21 mouse cellular contexts compared by ENCODE assay signal in the genomic region with DNA sequence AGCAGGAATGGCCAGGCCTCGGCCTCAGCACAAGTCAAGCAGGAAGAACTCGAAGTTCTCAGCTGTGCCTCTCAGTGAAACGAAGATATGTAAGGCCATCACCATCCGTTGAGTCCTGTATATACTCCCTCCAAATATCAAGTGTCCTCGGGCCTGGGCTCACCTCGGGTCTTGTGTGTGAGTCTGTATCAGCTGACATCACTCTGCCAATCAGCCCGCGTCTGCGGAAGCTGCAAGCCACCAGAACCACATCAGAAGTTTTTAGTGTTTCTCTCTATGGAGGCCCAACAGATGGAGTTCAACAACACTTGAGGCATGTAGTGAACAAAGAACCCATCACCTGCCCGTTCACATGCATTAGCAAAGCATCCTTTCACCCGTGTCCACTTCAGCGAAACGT. TPM values are rescaled to one million over a fixed set of nuclear protein-coding genes. Genes with fewer than 3 reads are reported as not detected.
DNase-seq lines count a peak whose midpoint lies in the region; ATAC-seq and TF ChIP-seq lines count a peak whose summit lies in the region.
"Had no signal": no experiment of that assay in that cellular context is flagged by ENCODE, and none has a peak within 500 bp of the region (broad histone marks: within the 10 kb centered on the region; RNA-seq: fewer than 3 reads in every experiment).

No protein-coding gene starts in this region.

- no peak overlapping the region for H3K4me2 ChIP-seq in limb, embryonic 15.5 days
- H3K4me2 ChIP-seq: embryonic facial prominence, embryonic 13.5 days; hindbrain, embryonic 12.5 days; intestine, embryonic 15.5 days; kidney, embryonic 15.5 days; midbrain, embryonic 11.5 days; neural tube, embryonic 13.5 days had no signal

- H3K27ac ChIP-seq in limb, embryonic 15.5 days, result no peak overlapping the region
- H3K27ac ChIP-seq in limb, embryonic 10.5 days, result no peak overlapping the region
- no peak overlapping the region for H3K27ac ChIP-seq in kidney, adult 2 months (ENCODE audit: insufficient read depth, low read depth, low read length)
- H3K27ac ChIP-seq: embryonic facial prominence, embryonic 13.5 days; heart, embryonic 10.5 days; hindbrain, embryonic 12.5 days; intestine, embryonic 15.5 days; kidney, embryonic 15.5 days; limb, embryonic 13.5 days; liver, embryonic 14.5 days; macrophage; neural tube, embryonic 13.5 days had no signal

- H3K36me3 ChIP-seq in limb, embryonic 15.5 days, result peaks cover 39% of the 10 kb centered on the region
- peaks cover 46% of the 10 kb centered on the region for H3K36me3 ChIP-seq in limb, embryonic 10.5 days
- peaks cover 14% of the 10 kb centered on the region for H3K36me3 ChIP-seq in kidney, adult 2 months (ENCODE audit: control insufficient read depth, insufficient read depth, low read length)

- no peak for TF ChIP-seq POLR2A in kidney, adult 2 months (IDR thresholded peaks at IDR 0.05; ENCODE audit: low read depth, low read length)

- no peak overlapping the region for H3K4me3 ChIP-seq in limb, embryonic 15.5 days
- H3K4me3 ChIP-seq in limb, embryonic 10.5 days, result no peak overlapping the region
- H3K4me3 ChIP-seq in kidney, adult 2 months (ENCODE audit: insufficient read depth, low read depth, low read length), result no peak overlapping the region
- H3K4me3 ChIP-seq: embryonic facial prominence, embryonic 13.5 days; heart, embryonic 10.5 days; hindbrain, embryonic 12.5 days; intestine, embryonic 15.5 days; kidney, embryonic 15.5 days; limb, embryonic 13.5 days; neural tube, embryonic 13.5 days had no signal

- DNase-seq in limb, embryonic 10.5 days (ENCODE audit: low spot score), result no peak
- DNase-seq in T-cell, adult 2 months (ENCODE audit: low spot score), result peak; percentile 71
- DNase-seq in thymus, adult 18-20 months, result peak; percentile 37 to 61
- DNase-seq in thymus, postnatal 4 days, result peak; percentile 60
- DNase-seq in kidney, adult 2 months, result no peak
- DNase-seq: adrenal gland, postnatal 14 days; cerebellum, adult 11-12 months; cerebellum, postnatal 14 days; gastrocnemius, postnatal 36 days had no signal

- 76% methylated on average over 13 of the region's 13 CpGs for WGBS in limb, embryonic 15.5 days
- 91% methylated on average over 13 of the region's 13 CpGs for WGBS in limb, embryonic 10.5 days
- WGBS in kidney, adult 2 months, result 65% methylated on average over 13 of the region's 13 CpGs

- no peak overlapping the region for H3K9ac ChIP-seq in limb, embryonic 15.5 days
- H3K9ac ChIP-seq: embryonic facial prominence, embryonic 13.5 days; hindbrain, embryonic 12.5 days; intestine, embryonic 15.5 days; kidney, embryonic 15.5 days; limb, embryonic 13.5 days; liver, embryonic 14.5 days; neural tube, embryonic 13.5 days had no signal

- no peaks in the 10 kb centered on the region for H3K9me3 ChIP-seq in limb, embryonic 15.5 days
- H3K9me3 ChIP-seq in limb, embryonic 10.5 days (replicated peaks), result no peaks in the 10 kb centered on the region
- H3K9me3 ChIP-seq: embryonic facial prominence, embryonic 13.5 days; heart, embryonic 10.5 days; hindbrain, embryonic 12.5 days; intestine, embryonic 15.5 days; kidney, embryonic 15.5 days; limb, embryonic 13.5 days; neural tube, embryonic 13.5 days had no signal

- no peaks in the 10 kb centered on the region for H3K27me3 ChIP-seq in limb, embryonic 15.5 days
- no peaks in the 10 kb centered on the region for H3K27me3 ChIP-seq in limb, embryonic 10.5 days (ENCODE audit: low read depth, poor library complexity, severe bottlenecking)
- no peaks in the 10 kb centered on the region for H3K27me3 ChIP-seq in kidney, adult 2 months (replicated peaks; ENCODE audit: control insufficient read depth, insufficient read depth, low read length)
- H3K27me3 ChIP-seq: embryonic facial prominence, embryonic 13.5 days; hindbrain, embryonic 12.5 days; intestine, embryonic 15.5 days; kidney, embryonic 15.5 days; limb, embryonic 13.5 days; neural tube, embryonic 13.5 days had no signal

- H3K4me1 ChIP-seq in limb, embryonic 15.5 days, result peaks cover 13% of the 10 kb centered on the region
- no peaks in the 10 kb centered on the region for H3K4me1 ChIP-seq in limb, embryonic 10.5 days
- H3K4me1 ChIP-seq in kidney, adult 2 months (ENCODE audit: control insufficient read depth, insufficient read depth, low read length), result no peaks in the 10 kb centered on the region
- H3K4me1 ChIP-seq: embryonic facial prominence, embryonic 13.5 days; hindbrain, embryonic 12.5 days; intestine, embryonic 15.5 days; kidney, embryonic 15.5 days; neural tube, embryonic 13.5 days had no signal

- no peak for TF ChIP-seq CTCF in kidney, adult 2 months (conservative IDR thresholded peaks at IDR 0.05; ENCODE audit: insufficient read depth, insufficient read length, low read depth, low read length)

- 0 out of 2 replicates have a peak, but pooled peaks have one; percentile 43 for ATAC-seq in limb, embryonic 15.5 days (ENCODE audit: insufficient number of reproducible peaks, low FRiP score, low TSS enrichment, low read depth)
- ATAC-seq in cerebellum, adult (ENCODE audit: insufficient number of reproducible peaks, low FRiP score, low TSS enrichment), result no peak
- ATAC-seq: intestine, embryonic 15.5 days had no signal

RNA-seq across cellular contexts. Expression of gene Il6st, which starts 43.8 kb away (rescaled TPM):
- 39.5 and 40.2 TPM in 2 replicates for polyA plus RNA-seq in limb, embryonic 15.5 days (2015; fragmentation: Nextera tagmentation; extraction: Ambion mirVana)
- polyA plus RNA-seq in limb, embryonic 10.5 days (2016; fragmentation: Nextera tagmentation; extraction: Ambion mirVana), result 16.1 and 21.3 TPM in 2 replicates
- polyA plus RNA-seq in kidney, adult 2 months (2012; rRNA removed), result 30.9 and 33.6 TPM in 2 replicates

Comparison
In these comparisons a context has a peak if more than half of its experiments do, and no peak if none do; other contexts are left out.
1. DNase-seq: peak in T-cell, adult 2 months (single experiment), thymus, adult 18-20 months (2 of 2) and thymus, postnatal 4 days (single experiment); none in limb, embryonic 10.5 days (single experiment) and kidney, adult 2 months (single experiment).